In the genomic region with DNA sequence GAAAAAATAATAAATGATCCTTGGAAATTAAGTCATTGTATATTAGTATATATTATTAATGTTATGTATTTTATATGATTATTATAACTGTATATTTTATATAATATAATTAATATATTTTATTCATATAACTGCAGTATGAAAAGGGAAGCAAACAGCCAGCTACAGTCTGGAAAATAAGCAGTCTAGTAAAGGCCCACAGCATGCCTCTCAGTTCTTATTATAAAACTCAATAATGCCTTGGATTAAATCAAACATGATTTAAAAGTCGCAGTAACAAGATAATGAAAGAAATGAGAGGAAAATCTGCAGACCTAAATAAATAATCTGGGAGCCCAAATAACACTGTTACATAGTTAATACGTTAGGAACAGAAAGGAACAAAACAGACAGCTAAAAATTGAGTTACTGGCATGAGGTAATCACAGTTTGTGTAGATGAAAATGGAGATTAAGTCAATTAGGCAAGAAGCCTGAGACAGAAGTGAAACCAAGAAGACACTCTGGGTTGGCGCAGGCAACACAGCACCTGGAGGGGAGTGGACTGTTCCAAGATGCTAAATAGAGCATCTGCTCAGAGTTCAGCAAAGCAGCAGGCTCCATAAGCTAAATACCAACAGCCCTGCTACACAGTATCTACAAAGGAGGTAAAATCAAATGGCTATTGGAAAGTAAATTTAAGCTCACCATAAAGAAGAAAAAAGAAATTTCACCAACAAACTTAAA, we compare ENCODE assay signal across 21 mouse cellular contexts. TPM values are rescaled to one million over a fixed set of nuclear protein-coding genes. Genes with fewer than 3 reads are reported as not detected.
DNase-seq lines count a peak whose midpoint lies in the region; ATAC-seq lines count a peak whose summit lies in the region.
"Had no signal": no experiment of that assay in that cellular context is flagged by ENCODE, and none has a peak within 500 bp of the region (broad histone marks: within the 10 kb centered on the region; RNA-seq: fewer than 3 reads in every experiment).

No protein-coding gene starts in this region.

- H3K4me3 ChIP-seq in hindbrain, embryonic 16.5 days (ENCODE audit: low read length) = no peak overlapping the region
- no peak overlapping the region for H3K4me3 ChIP-seq in hindbrain, embryonic 10.5 days
- no peak overlapping the region for H3K4me3 ChIP-seq in forebrain, embryonic 16.5 days (replicated peaks; ENCODE audit: low read length)
- no peak overlapping the region for H3K4me3 ChIP-seq in liver, embryonic 11.5 days (ENCODE audit: low read depth, low read length)
- H3K4me3 ChIP-seq: erythroblast, embryonic 14.5 days; heart, embryonic 12.5 days; kidney, embryonic 15.5 days; neural tube, embryonic 12.5 days had no signal

- 0 out of 2 replicates have a peak, but pooled peaks have one; percentile 36 for ATAC-seq in cerebellum, adult (ENCODE audit: insufficient number of reproducible peaks, low FRiP score, low TSS enrichment)
- ATAC-seq in hindbrain, embryonic 16.5 days = peak; percentile 85
- peak; percentile 97 for ATAC-seq in forebrain, embryonic 16.5 days
- ATAC-seq in liver, embryonic 11.5 days (replicated peaks; ENCODE audit: low FRiP score) = no peak
- ATAC-seq: CD4-positive, CD25-positive, alpha-beta regulatory T cell, adult 4 months had no signal

- no peak overlapping the region for H3K4me2 ChIP-seq in hindbrain, embryonic 16.5 days (ENCODE audit: low read length)
- no peak overlapping the region for H3K4me2 ChIP-seq in forebrain, embryonic 16.5 days (ENCODE audit: low read length)
- H3K4me2 ChIP-seq in liver, embryonic 11.5 days = no peak overlapping the region
- H3K4me2 ChIP-seq: heart, embryonic 12.5 days; kidney, embryonic 15.5 days; neural tube, embryonic 12.5 days had no signal

- WGBS in hindbrain, embryonic 16.5 days = 65% methylated on average over 3 of the region's 3 CpGs
- 83% methylated on average over 3 of the region's 3 CpGs for WGBS in hindbrain, embryonic 10.5 days
- 40% methylated on average over 3 of the region's 3 CpGs for WGBS in forebrain, embryonic 16.5 days
- 62% methylated on average over 3 of the region's 3 CpGs for WGBS in liver, embryonic 11.5 days

- H3K27me3 ChIP-seq in hindbrain, embryonic 16.5 days (replicated peaks; ENCODE audit: control insufficient read depth, insufficient read depth, low read length) = no peaks in the 10 kb centered on the region
- no peaks in the 10 kb centered on the region for H3K27me3 ChIP-seq in hindbrain, embryonic 10.5 days (ENCODE audit: insufficient read depth, poor library complexity, severe bottlenecking)
- no peaks in the 10 kb centered on the region for H3K27me3 ChIP-seq in forebrain, embryonic 16.5 days (replicated peaks; ENCODE audit: control insufficient read depth, insufficient read depth, low read length)
- no peaks in the 10 kb centered on the region for H3K27me3 ChIP-seq in liver, embryonic 11.5 days (replicated peaks; ENCODE audit: control insufficient read depth, insufficient read depth, low read length)
- H3K27me3 ChIP-seq: heart, embryonic 12.5 days; kidney, embryonic 15.5 days; neural tube, embryonic 12.5 days had no signal

- no peaks in the 10 kb centered on the region for H3K9me3 ChIP-seq in hindbrain, embryonic 16.5 days (ENCODE audit: control insufficient read depth, low read length)
- H3K9me3 ChIP-seq in hindbrain, embryonic 10.5 days = no peaks in the 10 kb centered on the region
- H3K9me3 ChIP-seq in forebrain, embryonic 16.5 days (ENCODE audit: control insufficient read depth, low read length) = 0 out of 2 replicates have a peak, but pooled peaks cover 2% of the 10 kb centered on the region
- H3K9me3 ChIP-seq in liver, embryonic 11.5 days (ENCODE audit: control insufficient read depth, low read length) = no peaks in the 10 kb centered on the region
- H3K9me3 ChIP-seq: heart, embryonic 12.5 days; neural tube, embryonic 12.5 days had no signal

- no peaks in the 10 kb centered on the region for H3K36me3 ChIP-seq in hindbrain, embryonic 16.5 days (ENCODE audit: control insufficient read depth, insufficient read depth, low read length)
- no peaks in the 10 kb centered on the region for H3K36me3 ChIP-seq in hindbrain, embryonic 10.5 days
- H3K36me3 ChIP-seq in forebrain, embryonic 16.5 days (ENCODE audit: control insufficient read depth, insufficient read depth) = no peaks in the 10 kb centered on the region
- H3K36me3 ChIP-seq in liver, embryonic 11.5 days (ENCODE audit: control insufficient read depth, insufficient read depth, low read length) = no peaks in the 10 kb centered on the region
- H3K36me3 ChIP-seq: G1E; heart, embryonic 12.5 days; kidney, embryonic 15.5 days; neural tube, embryonic 12.5 days had no signal

- DNase-seq in cerebellum, adult 11 months = no peak
- no peak for DNase-seq in hindbrain, embryonic 10.5 days (ENCODE audit: low spot score)
- peak; percentile 22 for DNase-seq in MN1 (ENCODE audit: low spot score)
- no peak for DNase-seq in liver, embryonic 11.5 days (ENCODE audit: low spot score)
- DNase-seq in adrenal gland, postnatal 10 days = no peak
- DNase-seq: heart, postnatal 36 days; liver; lung, adult 18-20 months; lung, postnatal 36 days; thymus, postnatal 36 days had no signal

- no peaks in the 10 kb centered on the region for H3K4me1 ChIP-seq in hindbrain, embryonic 16.5 days (ENCODE audit: control insufficient read depth, insufficient read depth, low read depth, low read length)
- H3K4me1 ChIP-seq in hindbrain, embryonic 10.5 days (replicated peaks) = no peaks in the 10 kb centered on the region
- H3K4me1 ChIP-seq in forebrain, embryonic 16.5 days (replicated peaks; ENCODE audit: control insufficient read depth, insufficient read depth, low read length) = no peaks in the 10 kb centered on the region
- no peaks in the 10 kb centered on the region for H3K4me1 ChIP-seq in liver, embryonic 11.5 days (replicated peaks; ENCODE audit: control insufficient read depth, insufficient read depth, low read length)
- H3K4me1 ChIP-seq: heart, embryonic 12.5 days; kidney, embryonic 15.5 days; neural tube, embryonic 12.5 days had no signal

- no peak overlapping the region for H3K27ac ChIP-seq in hindbrain, embryonic 16.5 days (ENCODE audit: low read depth, low read length)
- no peak overlapping the region for H3K27ac ChIP-seq in hindbrain, embryonic 10.5 days
- peak overlapping the region; percentile 69 for H3K27ac ChIP-seq in forebrain, embryonic 16.5 days (ENCODE audit: low read length)
- H3K27ac ChIP-seq in liver, embryonic 11.5 days (ENCODE audit: low read depth, low read length) = no peak overlapping the region
- H3K27ac ChIP-seq: kidney, embryonic 15.5 days; neural tube, embryonic 12.5 days had no signal

- no peak overlapping the region for H3K9ac ChIP-seq in hindbrain, embryonic 16.5 days (ENCODE audit: low read depth, low read length)
- H3K9ac ChIP-seq in forebrain, embryonic 16.5 days (replicated peaks; ENCODE audit: low read depth, low read length) = no peak overlapping the region
- no peak overlapping the region for H3K9ac ChIP-seq in liver, embryonic 11.5 days (ENCODE audit: low read depth, low read length)
- H3K9ac ChIP-seq: heart, embryonic 12.5 days; kidney, embryonic 15.5 days; neural tube, embryonic 12.5 days had no signal

RNA-seq across cellular contexts. Expression of gene Chrna7, which starts 42.1 kb away (rescaled TPM):
- polyA plus RNA-seq in hindbrain, embryonic 16.5 days (2015; fragmentation: Nextera tagmentation; extraction: Ambion mirVana) = 9.9 and 12.7 TPM in 2 replicates
- polyA plus RNA-seq in hindbrain, embryonic 10.5 days (2016; fragmentation: Nextera tagmentation; extraction: Ambion mirVana) = 6.2 and 6.5 TPM in 2 replicates
- 13.3 and 16.0 TPM in 2 replicates for polyA plus RNA-seq in forebrain, embryonic 16.5 days (2015; fragmentation: Nextera tagmentation; extraction: Ambion mirVana)
- 0.47 and 1.2 TPM in 2 replicates for polyA plus RNA-seq in liver, embryonic 11.5 days (2014; fragmentation: Nextera tagmentation; extraction: Ambion mirVana)
- total RNA-seq in adrenal gland, postnatal 10 days (2021) = 10 to 100 TPM; 19.6 to 21.7 TPM
- total RNA-seq: common myeloid progenitor, adult 5-6 weeks; heart, postnatal 36 days; monocyte, adult 5-6 weeks had no signal
- polyA plus RNA-seq: CD4-positive, CD25-positive, alpha-beta regulatory T cell, adult 4 months; erythroblast, embryonic 14.5 days; G1E had no signal
